Mouse (Mus musculus): ENCODE measurements at regions not wholly inside any gene's neighbourhood (a gene's known extent, or its start where the extent isn't known, plus 50 kb on each side); places are given as distances from the start of the nearest gene placed in this dataset.

DNA sequence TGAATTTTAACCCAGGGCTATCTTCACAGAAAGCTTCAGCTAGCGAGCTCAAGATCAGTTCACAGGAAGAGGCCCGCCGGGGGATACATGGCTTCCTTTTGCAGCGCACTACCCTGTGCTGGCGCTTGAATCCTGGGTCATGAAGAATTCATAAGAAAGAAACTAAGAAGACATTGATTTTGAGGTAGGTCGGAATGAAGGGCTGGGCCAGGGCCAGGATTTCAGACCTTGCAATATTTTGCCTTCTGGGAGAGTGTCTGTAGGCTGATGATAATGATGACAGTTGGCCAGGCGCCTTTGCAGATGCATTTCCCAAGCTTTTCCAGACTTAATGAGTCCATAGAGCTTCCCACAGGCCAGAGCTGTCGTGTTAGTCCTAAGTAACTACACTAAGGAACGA is 97.2 kb upstream of the Lifr start:
- TF ChIP-seq CTCF (IDR thresholded peaks at IDR 0.05): no peak
- TF ChIP-seq POLR2A (IDR thresholded peaks at IDR 0.05; ENCODE audit: insufficient read depth, low read depth, low read length): no peak
- TF ChIP-seq EP300 (IDR thresholded peaks at IDR 0.05; ENCODE audit: insufficient read depth, low read depth, low read length): no peak

Measured in heart, adult 2 months (tissue).